Mouse (Mus musculus) C2C12 (cell line): ENCODE measurements around the gene 1700017B05Rik.

Experiments used
- CTCF ChIP-seq: IDR thresholded peaks from one replicate; pipeline ENCODE4 v1.5.1; 2011; ENCODE audit not compliant: control insufficient read depth, insufficient read depth, insufficient read length
- MAX ChIP-seq: IDR thresholded peaks from one replicate; pipeline ENCODE4 v1.6.1; 2011; ENCODE audit warnings: mild to moderate bottlenecking, control low read depth
- MYOD1 ChIP-seq: IDR thresholded peaks from one replicate; pipeline ENCODE4 v1.6.1; 2011; ENCODE audit warnings: low read depth; ENCODE audit not compliant: control insufficient read depth, insufficient read length
- MYOG ChIP-seq: IDR thresholded peaks from one replicate; pipeline ENCODE4 v1.6.1; 2011; ENCODE audit not compliant: control insufficient read depth, insufficient read length; ENCODE audit errors: extremely low read depth
- USF1 ChIP-seq: IDR thresholded peaks from one replicate; pipeline ENCODE4 v1.6.1; 2011; ENCODE audit warnings: low read depth, mild to moderate bottlenecking, control low read depth, moderate library complexity

- TF ChIP-seq CTCF (no peak), MAX (no peak), MYOG (no peak), MYOD1 (no peak), USF1 (no peak)
These were observed 37.5 kb upstream of the 1700017B05Rik start for GRCm38 (mm10) chr9:57299790-57300477.
